Mouse (Mus musculus) intestine, embryonic 14.5 days (tissue): ENCODE results near the gene Bean1. TPM values are rescaled to one million over a fixed set of nuclear protein-coding genes. Genes with fewer than 3 reads are reported as not detected.

Source experiments
- ATAC-seq: fragments of 200-750 bp; cut with Nextera tagmentation; replicated peaks from 2 replicates; pipeline ENCODE4 v1.8.0; 2017; ENCODE audit warnings: low read depth, moderate number of reproducible peaks, moderate TSS enrichment, moderate library complexity; ENCODE audit not compliant: low FRiP score, low TSS enrichment
- DNase-seq: peaks from one replicate; pipeline ENCODE4 v3.0.0-alpha.2; 2018; ENCODE audit warnings: low spot score
- H3K27ac ChIP-seq: fragments of 300-500 bp; sonication (generic); 2 replicates; pipeline ENCODE4 v1.5.1; 2014; ENCODE audit warnings: low read depth, mild to moderate bottlenecking, control low read depth
- H3K27me3 ChIP-seq: fragments of 300-500 bp; sonication (generic); replicated peaks from 2 replicates; pipeline ENCODE4 v1.6.1; 2014; ENCODE audit warnings: low read length, control low read depth; ENCODE audit not compliant: control insufficient read depth, insufficient read depth
- H3K36me3 ChIP-seq: fragments of 300-500 bp; sonication (generic); 2 replicates; pipeline ENCODE4 v1.6.1; 2014; ENCODE audit warnings: low read length, control low read depth; ENCODE audit not compliant: control insufficient read depth, insufficient read depth
- H3K4me1 ChIP-seq: fragments of 300-500 bp; sonication (generic); replicated peaks from 2 replicates; pipeline ENCODE4 v1.6.1; 2014; ENCODE audit warnings: low read length, control low read depth, mixed read lengths; ENCODE audit not compliant: control insufficient read depth, insufficient read depth
- H3K4me2 ChIP-seq: fragments of 300-500 bp; sonication (generic); 2 replicates; pipeline ENCODE4 v1.6.1; 2014; ENCODE audit warnings: low read length
- H3K4me3 ChIP-seq: fragments of 300-500 bp; sonication (generic); 2 replicates; pipeline ENCODE4 v1.5.1; 2014; ENCODE audit warnings: low read depth, low read length, control low read depth, mixed read lengths
- H3K9ac ChIP-seq: fragments of 300-500 bp; sonication (generic); 2 replicates; pipeline ENCODE4 v1.6.1; 2014; ENCODE audit warnings: mild to moderate bottlenecking, low read length
- H3K9me3 ChIP-seq: fragments of 300-500 bp; sonication (generic); 2 replicates; pipeline ENCODE4 v1.6.1; 2016; ENCODE audit warnings: low read length, control low read depth; ENCODE audit not compliant: control insufficient read depth
- WGBS: fragments of 180-500 bp; shearing (Covaris S2); extraction: QIAGEN DNeasy Blood & Tissue Kit; methylation state at CpG from one replicate; pipeline ENCODE4 v1.1.7; 2014; 5-methylcytosine and 5-hydroxymethylcytosine counted together
- polyA plus RNA-seq: library from polyadenylated mRNA; unstranded; fragments of >200 nt; fragmentation: Nextera tagmentation; extraction: Ambion mirVana; gene quantifications from 2 replicates; pipeline ENCODE4 v1.2.1, GENCODE M21; 2014

Bean1 gene
- polyA plus RNA-seq, 1 experiment from 2014 or later = 2.3 TPM

DNA sequence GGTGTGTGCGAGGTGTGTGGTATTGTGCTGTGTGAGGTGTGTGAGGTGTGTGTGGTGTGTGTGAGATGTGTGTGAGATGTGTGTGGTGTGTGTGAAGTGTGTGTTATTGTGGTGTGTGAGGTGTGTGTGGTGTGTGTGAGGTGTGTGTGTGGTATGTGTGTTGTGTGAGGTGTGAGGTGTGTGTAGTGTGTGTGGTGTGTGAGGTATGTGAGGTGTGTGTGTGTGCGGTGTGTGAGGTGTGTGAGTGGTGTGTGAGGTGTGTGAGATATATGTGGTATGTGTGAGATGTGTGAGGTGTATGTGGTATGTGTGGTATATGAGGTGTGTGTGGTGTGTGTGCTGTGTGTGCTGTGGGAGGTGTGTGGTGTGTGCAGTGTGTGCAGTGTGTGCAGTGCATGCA lies 22.3 kb upstream of the Bean1 start:
- no peak overlapping the region for H3K9ac ChIP-seq
- no peak overlapping the region for H3K4me2 ChIP-seq
- no peak overlapping the region for H3K27ac ChIP-seq
- no peaks in the 10 kb centered on the region for H3K27me3 ChIP-seq
- H3K36me3 ChIP-seq = no peaks in the 10 kb centered on the region
- DNase-seq (no peak), ATAC-seq (no peak; the same call in 1 of the 2 replicates)
- H3K4me3 ChIP-seq = no peak overlapping the region
- H3K4me1 ChIP-seq = no peaks in the 10 kb centered on the region
- no peaks in the 10 kb centered on the region for H3K9me3 ChIP-seq
- WGBS = 96% methylated on average over 2 of the region's 2 CpGs

DNA sequence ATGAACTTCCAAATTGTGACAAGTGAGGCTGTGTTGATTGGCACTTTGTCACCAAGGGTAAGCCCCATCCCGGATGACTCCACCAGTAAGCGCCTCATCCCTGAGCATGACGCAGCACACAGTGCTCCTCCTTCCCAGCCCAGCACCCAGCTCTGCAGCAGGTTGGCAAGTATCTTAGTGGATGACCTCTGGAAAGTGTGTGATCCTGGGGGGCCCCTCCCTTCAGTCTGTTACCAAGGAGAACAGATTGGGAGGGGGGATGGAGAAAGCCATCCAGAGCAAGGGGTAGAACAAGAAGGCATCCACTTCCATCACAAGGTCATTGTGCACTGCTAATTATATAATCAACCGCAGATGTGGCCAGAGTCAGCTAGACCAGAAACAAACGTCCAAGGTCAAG lies 9.5 kb upstream of the Bean1 start:
- H3K4me2 ChIP-seq = no peak overlapping the region
- H3K27me3 ChIP-seq = no peaks in the 10 kb centered on the region
- no peaks in the 10 kb centered on the region for H3K9me3 ChIP-seq
- peak; percentile 43 for DNase-seq
- no peak overlapping the region for H3K9ac ChIP-seq
- no peak overlapping the region for H3K27ac ChIP-seq
- 62% methylated on average over 5 of the region's 5 CpGs for WGBS
- no peaks in the 10 kb centered on the region for H3K4me1 ChIP-seq
- H3K36me3 ChIP-seq = no peaks in the 10 kb centered on the region
- no peak overlapping the region for H3K4me3 ChIP-seq
- no peak for ATAC-seq

- Histone ChIP-seq H3K27me3 (peaks cover 44% of the 10 kb centered on the region), H3K4me3 (no peak overlapping the region), H3K4me2 (no peak overlapping the region), H3K9me3 (no peaks in the 10 kb centered on the region), H3K9ac (no peak overlapping the region), H3K4me1 (0 out of 2 replicates have a peak, but pooled peaks cover 3% of the 10 kb centered on the region), H3K27ac (no peak overlapping the region), H3K36me3 (no peaks in the 10 kb centered on the region)
- WGBS = 67% methylated on average over 3 of the region's 3 CpGs
- DNase-seq = peak; percentile 41
- no peak for ATAC-seq
Observed at GRCm38 (mm10) chr8:104169461-104169860, 781 bp upstream of the Bean1 start.

DNA sequence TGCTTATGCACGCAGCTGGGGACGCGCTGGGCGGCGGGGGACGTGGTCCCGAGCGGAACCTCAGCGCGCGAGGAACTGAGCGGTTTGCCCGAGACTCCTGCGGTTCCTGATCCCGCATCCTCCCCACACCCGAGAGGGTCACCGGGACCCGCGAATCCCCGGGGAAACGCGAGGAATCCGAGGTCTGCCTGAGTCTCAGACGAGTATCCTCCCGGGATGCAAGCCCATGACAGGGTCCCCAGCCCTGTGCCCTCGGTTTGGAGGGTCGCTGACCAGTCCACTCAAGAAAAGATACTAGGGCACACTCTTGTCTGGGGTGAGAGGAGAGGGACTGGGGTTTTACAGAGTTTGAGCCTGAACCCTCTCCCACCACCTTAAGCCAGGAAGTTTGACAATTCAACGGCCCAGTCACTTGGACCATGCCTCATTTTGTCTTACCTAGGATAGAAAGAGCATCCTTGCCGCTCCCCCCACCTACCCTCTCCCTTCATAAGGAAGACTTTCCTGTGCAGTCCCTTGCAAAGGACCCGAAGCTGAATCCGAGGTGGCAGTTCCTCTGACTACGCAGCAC lies 893 bp downstream of the Bean1 start:
- 6% methylated on average over 32 of the region's 32 CpGs for WGBS

GRCm38 (mm10) chr8:104172420-104172819 lies 2.2 kb downstream of the Bean1 start:
- Histone ChIP-seq H3K9me3 (no peaks in the 10 kb centered on the region), H3K4me2 (no peak overlapping the region), H3K9ac (no peak overlapping the region), H3K4me1 (0 out of 2 replicates have a peak, but pooled peaks cover 3% of the 10 kb centered on the region), H3K4me3 (no peak overlapping the region), H3K27ac (no peak overlapping the region), H3K27me3 (peaks cover 45% of the 10 kb centered on the region), H3K36me3 (no peaks in the 10 kb centered on the region)
- 89% methylated on average over 6 of the region's 6 CpGs for WGBS
- DNase-seq (peak; percentile 33), ATAC-seq (no peak)

More for the DNA sequence above, 893 bp downstream of the Bean1 start:
- Histone ChIP-seq H3K36me3 (no peaks in the 10 kb centered on the region), H3K27ac (no peak overlapping the region), H3K4me3 (peak overlapping the region; percentile 55), H3K9me3 (no peaks in the 10 kb centered on the region), H3K4me2 (peak overlapping the region; percentile 95), H3K4me1 (0 out of 2 replicates have a peak, but pooled peaks cover 3% of the 10 kb centered on the region), H3K9ac (peak overlapping the region; percentile 61), H3K27me3 (peaks cover 45% of the 10 kb centered on the region)
- ATAC-seq (no peak), DNase-seq (peak; percentile 76)

DNA sequence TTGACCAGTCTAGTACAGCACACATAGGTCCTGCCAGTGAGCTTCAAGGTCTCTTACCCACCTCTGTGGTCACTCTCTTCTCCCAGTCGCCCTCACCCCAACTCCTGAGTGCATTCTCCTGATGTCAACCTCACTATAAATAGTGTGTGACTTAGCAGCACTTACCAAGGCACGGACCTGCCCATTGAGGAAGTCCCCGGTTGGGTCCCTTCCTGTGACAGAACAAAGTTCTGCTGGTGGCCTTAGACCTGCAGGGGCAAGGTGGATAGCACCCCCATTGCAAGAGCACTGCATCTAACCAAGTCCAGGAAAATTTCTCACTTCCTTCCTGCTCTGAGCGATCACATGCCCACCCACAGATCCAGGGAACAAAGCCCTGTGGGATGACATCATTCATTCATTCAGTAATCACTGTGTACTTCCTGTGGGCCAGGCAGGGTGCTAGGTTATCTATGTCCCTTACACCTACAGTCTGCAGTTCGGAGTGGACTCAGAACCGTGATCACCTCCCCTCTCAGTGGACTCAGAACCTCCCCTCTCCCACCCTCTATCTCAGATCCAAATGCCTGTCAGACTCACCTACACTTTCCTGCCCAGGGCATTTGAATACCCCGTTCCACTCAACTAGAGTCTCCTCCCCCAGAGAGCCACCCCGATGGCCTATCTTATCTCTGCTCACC lies 5.7 kb downstream of the Bean1 start:
- 0 out of 2 replicates have a peak, but pooled peaks cover 2% of the 10 kb centered on the region for H3K4me1 ChIP-seq
- ATAC-seq = no peak
- no peak overlapping the region for H3K4me3 ChIP-seq
- DNase-seq = no peak
- no peaks in the 10 kb centered on the region for H3K9me3 ChIP-seq
- no peak overlapping the region for H3K27ac ChIP-seq
- H3K36me3 ChIP-seq = no peaks in the 10 kb centered on the region
- WGBS = 68% methylated on average over 8 of the region's 8 CpGs
- no peak overlapping the region for H3K4me2 ChIP-seq
- no peak overlapping the region for H3K9ac ChIP-seq
- peaks cover 35% of the 10 kb centered on the region for H3K27me3 ChIP-seq

DNA sequence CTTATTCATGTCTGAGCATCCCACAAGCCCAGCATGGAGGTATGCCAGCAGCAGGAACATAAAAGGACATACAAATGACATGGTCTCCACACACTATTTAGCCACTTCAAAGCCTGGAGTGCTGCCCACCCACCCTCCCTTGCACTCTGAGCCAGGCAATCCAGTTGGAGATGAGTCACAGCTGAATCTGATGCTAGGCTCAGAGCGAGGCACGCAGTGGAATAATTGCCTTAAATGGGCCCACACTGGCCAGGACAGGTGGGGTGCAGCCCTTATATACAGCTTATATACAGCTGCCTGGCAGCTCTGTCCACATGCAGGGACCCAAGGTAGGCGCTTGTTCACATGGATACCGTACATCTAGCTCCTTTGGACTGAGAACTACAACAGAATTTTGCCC lies 6.8 kb downstream of the Bean1 start:
- Histone ChIP-seq H3K4me1 (no peaks in the 10 kb centered on the region), H3K4me2 (no peak overlapping the region), H3K27me3 (peaks cover 25% of the 10 kb centered on the region), H3K4me3 (no peak overlapping the region), H3K9me3 (no peaks in the 10 kb centered on the region), H3K27ac (no peak overlapping the region), H3K9ac (no peak overlapping the region), H3K36me3 (no peaks in the 10 kb centered on the region)
- DNase-seq (no peak), ATAC-seq (no peak)
- 84% methylated on average over 4 of the region's 4 CpGs for WGBS

DNA sequence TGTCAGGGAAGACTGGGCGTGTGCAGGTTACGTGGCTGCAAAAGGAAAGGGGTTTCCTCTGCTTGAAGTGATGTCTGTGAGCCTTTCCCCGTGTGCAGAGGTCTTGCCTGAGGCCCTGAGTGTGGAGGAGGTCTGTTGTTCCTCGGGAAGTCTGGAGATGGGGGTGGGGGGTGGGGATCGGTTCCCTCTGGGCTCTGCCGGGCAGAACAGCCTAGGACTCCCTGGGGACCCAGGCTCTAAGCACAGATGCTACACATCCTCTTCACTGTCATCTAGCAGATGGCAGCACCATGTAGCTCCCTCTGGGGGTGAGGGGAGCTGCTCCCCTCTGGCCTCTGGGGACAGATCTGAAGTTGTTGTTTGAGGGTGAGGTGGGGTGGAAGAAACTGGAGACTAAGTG lies 14.7 kb downstream of the Bean1 start:
- ATAC-seq (no peak), DNase-seq (no peak)
- Histone ChIP-seq H3K27ac (no peak overlapping the region), H3K36me3 (no peaks in the 10 kb centered on the region), H3K9me3 (no peaks in the 10 kb centered on the region), H3K4me2 (no peak overlapping the region), H3K9ac (no peak overlapping the region), H3K4me1 (no peaks in the 10 kb centered on the region), H3K4me3 (no peak overlapping the region), H3K27me3 (no peaks in the 10 kb centered on the region)
- 33% methylated on average over 6 of the region's 6 CpGs for WGBS

DNA sequence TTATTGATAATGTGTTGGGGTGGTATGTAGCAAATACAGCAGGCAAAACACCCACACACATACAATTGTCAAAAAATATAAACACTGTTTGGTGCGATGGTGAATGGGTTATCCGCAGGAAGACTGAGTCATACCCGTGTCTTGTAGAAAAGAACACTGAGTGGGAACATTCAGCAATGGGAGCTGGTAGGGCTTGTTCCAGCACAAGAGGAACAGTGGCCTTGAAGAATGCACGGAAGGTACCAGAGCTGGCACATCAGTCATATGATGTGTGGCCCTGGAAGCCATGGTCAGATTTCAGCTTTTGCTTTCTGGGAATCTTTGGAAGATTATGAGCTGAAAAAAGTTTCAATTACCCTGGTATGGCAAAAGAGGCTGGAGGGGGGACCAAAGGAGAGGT lies 16.6 kb downstream of the Bean1 start:
- Histone ChIP-seq H3K36me3 (no peaks in the 10 kb centered on the region), H3K9ac (no peak overlapping the region), H3K9me3 (no peaks in the 10 kb centered on the region), H3K27me3 (no peaks in the 10 kb centered on the region), H3K27ac (no peak overlapping the region), H3K4me2 (no peak overlapping the region), H3K4me3 (no peak overlapping the region), H3K4me1 (peaks cover 3% of the 10 kb centered on the region; the same call in 1 of the 2 replicates)
- 84% methylated on average over 4 of the region's 4 CpGs for WGBS
- ATAC-seq (no peak), DNase-seq (no peak)
